Mouse (Mus musculus): ENCODE measurements around the gene Gamt. TPM values are rescaled to one million over a fixed set of nuclear protein-coding genes. Genes with fewer than 3 reads are reported as not detected.

Gene Gamt
- total and polyA plus RNA-seq, 3 experiments, result 8.3 to 11.0 (median 8.4) TPM

GRCm38 (mm10) chr10:80253551-80253950, 7.3 kb downstream of the Gamt start:
- no peak for TF ChIP-seq CTCF (IDR thresholded peaks at IDR 0.05)
- no peak for TF ChIP-seq EP300 (IDR thresholded peaks at IDR 0.05; ENCODE audit: insufficient read depth, low read depth, low read length)
- TF ChIP-seq POLR2A (IDR thresholded peaks at IDR 0.05; ENCODE audit: insufficient read depth, low read depth, low read length), result no peak
- intact Hi-C loops (cut with DNase I), result no loop called here
- WGBS, result 60% methylated on average over 6 of the region's 6 CpGs
- no peaks in the 10 kb centered on the region; the same call in 1 of the 2 replicates for H3K36me3 ChIP-seq (ENCODE audit: control insufficient read depth, insufficient read depth, low read length)
- no peaks in the 10 kb centered on the region for H3K27me3 ChIP-seq (ENCODE audit: control insufficient read depth, insufficient read depth, low read length)
- no peak for DNase-seq
- peaks cover 9% of the 10 kb centered on the region for H3K79me2 ChIP-seq (replicated peaks; ENCODE audit: control insufficient read depth, insufficient read depth, low read length)
- H3K27ac ChIP-seq, result peak overlapping the region; percentile 10
- no peak overlapping the region for H3K4me3 ChIP-seq
- H3K4me1 ChIP-seq (ENCODE audit: control insufficient read depth, insufficient read depth, low read length), result peaks cover 6% of the 10 kb centered on the region
- H3K9ac ChIP-seq (ENCODE audit: low read depth, low read length), result 0 out of 2 replicates have a peak overlapping the region, but pooled peaks have one; percentile 10

- DNase-seq, result peak in 1 of 2 experiments; percentile 73
- Histone ChIP-seq H3K27ac (peak overlapping the region; percentile 65), H3K79me2 (replicated peaks; ENCODE audit: control insufficient read depth, insufficient read depth, low read length) (peaks cover 9% of the 10 kb centered on the region), H3K4me3 (0 out of 2 replicates have a peak overlapping the region, but pooled peaks have one; percentile 15), H3K9ac (ENCODE audit: low read depth, low read length) (peak overlapping the region; percentile 48), H3K36me3 (ENCODE audit: control insufficient read depth, insufficient read depth, low read length) (no peaks in the 10 kb centered on the region; the same call in 1 of the 2 replicates), H3K27me3 (ENCODE audit: control insufficient read depth, insufficient read depth, low read length) (no peaks in the 10 kb centered on the region), H3K4me1 (ENCODE audit: control insufficient read depth, insufficient read depth, low read length) (peaks cover 6% of the 10 kb centered on the region)
- TF ChIP-seq EP300 (IDR thresholded peaks at IDR 0.05; ENCODE audit: insufficient read depth, low read depth, low read length) (0 out of 2 replicates have a peak, but pooled peaks have one; percentile 66), CTCF (IDR thresholded peaks at IDR 0.05) (no peak), POLR2A (IDR thresholded peaks at IDR 0.05; ENCODE audit: insufficient read depth, low read depth, low read length) (0 out of 2 replicates have a peak, but pooled peaks have one; percentile 17)
- 79% methylated on average over 11 of the region's 11 CpGs for WGBS
- intact Hi-C loops (cut with DNase I), result loop anchor here (1.0 kb wide), 1 partner anchor 29 kb away; no protein-coding TSS in a partner anchor
These were observed 8.1 kb downstream of the Gamt start for GRCm38 (mm10) chr10:80252493-80253274.

GRCm38 (mm10) chr10:80252011-80252410, 8.8 kb downstream of the Gamt start:
- DNase-seq, result no peak
- H3K27me3 ChIP-seq (ENCODE audit: control insufficient read depth, insufficient read depth, low read length), result no peaks in the 10 kb centered on the region
- no peaks in the 10 kb centered on the region; the same call in 1 of the 2 replicates for H3K36me3 ChIP-seq (ENCODE audit: control insufficient read depth, insufficient read depth, low read length)
- H3K79me2 ChIP-seq (replicated peaks; ENCODE audit: control insufficient read depth, insufficient read depth, low read length), result peaks cover 9% of the 10 kb centered on the region
- no peak overlapping the region for H3K4me3 ChIP-seq
- H3K27ac ChIP-seq, result peak overlapping the region; percentile 65
- TF ChIP-seq EP300 (IDR thresholded peaks at IDR 0.05; ENCODE audit: insufficient read depth, low read depth, low read length) (0 out of 2 replicates have a peak, but pooled peaks have one; percentile 21), CTCF (IDR thresholded peaks at IDR 0.05) (no peak)
- intact Hi-C loops (cut with DNase I), result loop anchor here (1.0 kb wide), 1 partner anchor 29 kb away; no protein-coding TSS in a partner anchor
- peak overlapping the region; percentile 3 for H3K9ac ChIP-seq (ENCODE audit: low read depth, low read length)
- peaks cover 6% of the 10 kb centered on the region for H3K4me1 ChIP-seq (ENCODE audit: control insufficient read depth, insufficient read depth, low read length)

GRCm38 (mm10) chr10:80250573-80250972, 10.2 kb downstream of the Gamt start:
- H3K27me3 ChIP-seq (ENCODE audit: control insufficient read depth, insufficient read depth, low read length), result no peaks in the 10 kb centered on the region
- 70% methylated on average over 4 of the region's 4 CpGs for WGBS
- H3K9ac ChIP-seq (ENCODE audit: low read depth, low read length), result peak overlapping the region; percentile 24; the same call in 1 of the 2 replicates
- intact Hi-C loops (cut with DNase I), result no loop called here
- H3K27ac ChIP-seq, result no peak overlapping the region; the same call in 1 of the 2 replicates
- H3K36me3 ChIP-seq (ENCODE audit: control insufficient read depth, insufficient read depth, low read length), result no peaks in the 10 kb centered on the region; the same call in 1 of the 2 replicates
- H3K4me3 ChIP-seq, result peak overlapping the region; percentile 90
- no peak for DNase-seq
- H3K79me2 ChIP-seq (replicated peaks; ENCODE audit: control insufficient read depth, insufficient read depth, low read length), result peaks cover 9% of the 10 kb centered on the region
- H3K4me1 ChIP-seq (ENCODE audit: control insufficient read depth, insufficient read depth, low read length), result peaks cover 9% of the 10 kb centered on the region
- TF ChIP-seq EP300 (IDR thresholded peaks at IDR 0.05; ENCODE audit: insufficient read depth, low read depth, low read length) (no peak), CTCF (IDR thresholded peaks at IDR 0.05) (no peak), POLR2A (IDR thresholded peaks at IDR 0.05; ENCODE audit: insufficient read depth, low read depth, low read length) (no peak)

GRCm38 (mm10) chr10:80250059-80250458, 10.8 kb downstream of the Gamt start:
- DNase-seq, result no peak
- Histone ChIP-seq H3K27me3 (ENCODE audit: control insufficient read depth, insufficient read depth, low read length) (no peaks in the 10 kb centered on the region), H3K9ac (ENCODE audit: low read depth, low read length) (peak overlapping the region; percentile 96), H3K4me3 (peak overlapping the region; percentile 90), H3K27ac (peak overlapping the region; percentile 96), H3K79me2 (replicated peaks; ENCODE audit: control insufficient read depth, insufficient read depth, low read length) (peaks cover 9% of the 10 kb centered on the region), H3K36me3 (ENCODE audit: control insufficient read depth, insufficient read depth, low read length) (no peaks in the 10 kb centered on the region; the same call in 1 of the 2 replicates), H3K4me1 (ENCODE audit: control insufficient read depth, insufficient read depth, low read length) (peaks cover 10% of the 10 kb centered on the region)
- 26% methylated on average over 2 of the region's 2 CpGs for WGBS
- TF ChIP-seq CTCF (IDR thresholded peaks at IDR 0.05) (no peak), EP300 (IDR thresholded peaks at IDR 0.05; ENCODE audit: insufficient read depth, low read depth, low read length) (no peak), POLR2A (IDR thresholded peaks at IDR 0.05; ENCODE audit: insufficient read depth, low read depth, low read length) (no peak)
- intact Hi-C loops (cut with DNase I), result no loop called here
